Mouse (Mus musculus) kidney, postnatal 0 days (tissue): ENCODE measurements around the gene Crtc3. TPM values are rescaled to one million over a fixed set of nuclear protein-coding genes. Genes with fewer than 3 reads are reported as not detected.

Experiments used
- ATAC-seq: fragments of 200-750 bp; cut with Nextera tagmentation; replicated peaks from 2 replicates; pipeline ENCODE4 v1.8.0; 2017; ENCODE audit warnings: low read depth, moderate number of reproducible peaks, moderate TSS enrichment, moderate library complexity; ENCODE audit not compliant: low FRiP score
- DNase-seq: peaks from one replicate; pipeline ENCODE4 v3.0.0-alpha.2; 2016; ENCODE audit warnings: low spot score
- H3K27ac ChIP-seq: fragments of 300-500 bp; sonication (generic); 2 replicates; pipeline ENCODE4 v1.5.1; 2014; ENCODE audit warnings: mild to moderate bottlenecking
- H3K27me3 ChIP-seq: fragments of 300-500 bp; sonication (generic); 2 replicates; pipeline ENCODE4 v1.6.1; 2014; ENCODE audit warnings: low read length, mixed read lengths; ENCODE audit not compliant: insufficient read depth
- H3K36me3 ChIP-seq: fragments of 300-500 bp; sonication (generic); 2 replicates; pipeline ENCODE4 v1.6.1; 2014; ENCODE audit warnings: low read length, mixed read lengths; ENCODE audit not compliant: insufficient read depth
- H3K4me1 ChIP-seq: fragments of 300-500 bp; sonication (generic); replicated peaks from 2 replicates; pipeline ENCODE4 v1.6.1; 2014; ENCODE audit warnings: antibody characterized with exemption, low read length, mixed read lengths; ENCODE audit not compliant: insufficient read depth
- H3K4me2 ChIP-seq: fragments of 300-500 bp; sonication (generic); 2 replicates; pipeline ENCODE4 v1.6.1; 2014; ENCODE audit warnings: mild to moderate bottlenecking, low read length, moderate library complexity, mixed read lengths
- H3K4me3 ChIP-seq: fragments of 300-500 bp; sonication (generic); replicated peaks from 2 replicates; pipeline ENCODE4 v1.5.1; 2014; ENCODE audit warnings: low read depth, low read length
- H3K9ac ChIP-seq: fragments of 300-500 bp; sonication (generic); 2 replicates; pipeline ENCODE4 v1.6.1; 2014; ENCODE audit warnings: low read depth, low read length
- H3K9me3 ChIP-seq: fragments of 300-500 bp; sonication (generic); replicated peaks from 2 replicates; pipeline ENCODE4 v1.6.1; 2016; ENCODE audit warnings: low read length, inconsistent platforms, mixed read lengths
- CTCF ChIP-seq: IDR thresholded peaks from 2 replicates; pipeline ENCODE4 v1.5.1; 2016; ENCODE audit warnings: antibody characterized with exemption, low read depth, mild to moderate bottlenecking, moderate library complexity
- WGBS: fragments of 180-500 bp; shearing (Covaris S2); extraction: QIAGEN DNeasy Blood & Tissue Kit; methylation state at CpG from one replicate; pipeline ENCODE4 v1.1.7; 2014; 5-methylcytosine and 5-hydroxymethylcytosine counted together
- polyA plus RNA-seq: library from polyadenylated mRNA; unstranded; fragments of >200 nt; fragmentation: Nextera tagmentation; extraction: Ambion mirVana; gene quantifications from 2 replicates; pipeline ENCODE4 v1.2.1, GENCODE M21; 2015

Crtc3 gene
- polyA plus RNA-seq, 1 experiment from 2014 or later, result 18.5 TPM

GRCm38 (mm10) chr7:80597900-80598299 is 90.8 kb downstream of the Crtc3 start:
- Histone ChIP-seq H3K27ac (no peak overlapping the region), H3K9me3 (no peaks in the 10 kb centered on the region), H3K9ac (no peak overlapping the region), H3K4me2 (no peak overlapping the region), H3K36me3 (peaks cover 26% of the 10 kb centered on the region), H3K4me3 (no peak overlapping the region), H3K4me1 (no peaks in the 10 kb centered on the region), H3K27me3 (no peaks in the 10 kb centered on the region)
- 83% methylated on average over 5 of the region's 5 CpGs for whole genome bisulfite sequencing
- no peak for DNase-seq
- ATAC-seq, result no peak
- no peak for TF ChIP-seq CTCF

- no peak overlapping the region for H3K4me3 ChIP-seq
- H3K36me3 ChIP-seq, result peaks cover 40% of the 10 kb centered on the region
- H3K9me3 ChIP-seq, result no peaks in the 10 kb centered on the region
- no peak for DNase-seq
- H3K27me3 ChIP-seq, result no peaks in the 10 kb centered on the region
- H3K9ac ChIP-seq, result no peak overlapping the region
- H3K4me1 ChIP-seq, result peaks cover 17% of the 10 kb centered on the region; the same call in 1 of the 2 replicates
- 88% methylated on average over 16 of the region's 16 CpGs for WGBS
- H3K4me2 ChIP-seq, result no peak overlapping the region
- TF ChIP-seq CTCF, result no peak
- H3K27ac ChIP-seq, result no peak overlapping the region
- no peak for ATAC-seq
Observed at GRCm38 (mm10) chr7:80589054-80589746, 99.5 kb downstream of the Crtc3 start.

DNA sequence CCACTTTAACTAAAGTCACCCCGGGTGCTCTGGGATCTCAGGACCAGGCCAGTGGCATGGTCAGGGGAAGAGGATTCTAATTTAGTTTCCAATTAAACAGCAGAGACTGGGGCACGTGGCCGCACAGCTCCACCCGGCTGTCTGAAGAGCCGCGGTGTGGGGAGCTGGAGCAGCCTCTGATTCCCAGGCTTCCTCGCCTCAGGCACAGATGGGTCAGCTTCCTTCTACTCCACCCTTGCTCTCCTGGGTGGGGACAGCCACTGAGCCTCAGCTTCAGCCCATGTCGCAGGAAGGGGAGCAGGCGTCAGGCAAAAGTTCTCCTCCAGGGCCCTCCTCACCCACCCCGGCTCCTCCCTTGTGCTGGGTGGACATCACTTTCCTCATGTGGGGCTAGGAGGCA is 101.0 kb downstream of the Crtc3 start:
- Histone ChIP-seq H3K4me3 (no peak overlapping the region), H3K9me3 (no peaks in the 10 kb centered on the region), H3K27ac (peak overlapping the region; percentile 69), H3K36me3 (peaks cover 36% of the 10 kb centered on the region), H3K4me1 (peaks cover 17% of the 10 kb centered on the region; the same call in 1 of the 2 replicates), H3K4me2 (peak overlapping the region; percentile 39), H3K27me3 (no peaks in the 10 kb centered on the region), H3K9ac (peak overlapping the region; percentile 31; the same call in 1 of the 2 replicates)
- ATAC-seq (peak; percentile 18; the same call in 1 of the 2 replicates), DNase-seq (peak; percentile 66)
- 13% methylated on average over 10 of the region's 10 CpGs for WGBS
- no peak for TF ChIP-seq CTCF

DNA sequence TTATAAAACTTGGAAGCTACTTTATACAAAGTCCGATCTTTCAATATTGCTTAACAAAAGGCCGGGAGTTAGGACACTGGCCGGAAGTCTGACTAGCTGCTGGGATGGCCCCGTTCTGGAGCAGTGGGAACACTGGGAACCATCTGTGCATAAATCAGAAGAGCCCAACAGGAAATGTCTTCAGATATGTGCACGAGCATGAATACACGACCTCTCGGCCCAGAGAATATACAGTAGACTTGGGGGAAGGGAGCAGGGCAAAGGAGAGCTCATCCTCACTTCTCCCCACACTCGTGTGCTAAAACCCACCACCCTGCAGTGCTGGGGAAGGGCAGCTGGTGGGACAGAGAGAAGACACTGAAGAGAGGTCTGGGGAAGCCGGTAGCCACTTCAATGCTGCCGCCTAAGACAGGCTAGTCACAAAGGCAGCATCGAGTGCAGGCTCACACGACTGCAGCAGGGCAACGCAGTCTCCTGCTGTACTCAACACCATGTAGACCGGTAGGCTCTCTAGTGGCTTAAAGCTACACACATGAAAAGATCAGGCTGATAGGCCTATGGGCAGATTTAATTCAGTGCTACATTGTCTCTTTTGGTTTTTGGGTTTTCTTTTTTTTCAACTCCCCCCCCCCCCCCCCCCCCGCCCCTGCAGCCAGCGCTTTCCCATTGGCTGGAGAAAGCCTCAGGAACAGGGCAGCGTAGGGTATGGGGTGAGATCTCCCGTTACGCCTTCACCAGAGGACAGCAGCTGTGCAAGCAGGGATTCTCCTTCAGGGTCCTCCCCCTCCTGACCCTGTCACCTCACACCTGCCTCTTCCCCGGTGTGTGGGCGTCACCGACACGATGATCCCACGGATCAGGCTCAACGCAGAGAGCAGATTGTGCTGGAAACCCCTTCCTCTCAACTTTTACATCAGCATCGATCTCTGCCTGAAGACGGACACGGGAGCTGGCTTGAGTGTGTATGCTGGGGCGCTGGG is 101.7 kb downstream of the Crtc3 start:
- Histone ChIP-seq H3K4me1 (peaks cover 19% of the 10 kb centered on the region; the same call in 1 of the 2 replicates), H3K4me3 (no peak overlapping the region), H3K36me3 (peaks cover 30% of the 10 kb centered on the region), H3K27me3 (no peaks in the 10 kb centered on the region), H3K4me2 (peak overlapping the region; percentile 39), H3K9ac (peak overlapping the region; percentile 31; the same call in 1 of the 2 replicates), H3K27ac (peak overlapping the region; percentile 80), H3K9me3 (no peaks in the 10 kb centered on the region)
- peak; percentile 66 for ATAC-seq
- peak; percentile 79 for DNase-seq
- TF ChIP-seq CTCF, result no peak
- WGBS, result 14% methylated on average over 29 of the region's 29 CpGs

DNA sequence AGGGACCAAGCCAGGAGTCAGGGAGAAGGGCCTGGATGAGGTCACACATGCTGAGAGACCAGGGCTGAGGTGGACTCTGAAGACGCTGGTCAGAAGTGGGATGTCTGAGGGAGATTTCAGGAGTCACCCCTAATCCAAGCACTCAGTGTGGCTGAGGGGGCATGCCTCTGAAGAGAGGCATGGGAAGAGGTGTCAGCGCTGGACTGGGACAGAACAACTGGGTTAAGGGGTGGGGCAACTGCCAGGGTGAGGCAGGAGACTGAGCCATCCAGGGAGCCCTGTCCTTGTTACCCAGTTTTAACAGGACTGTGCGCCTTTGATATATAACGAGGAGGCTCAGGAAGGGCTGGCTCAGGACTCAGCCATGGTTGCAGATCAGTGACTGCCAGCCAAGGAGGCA is 102.5 kb downstream of the Crtc3 start:
- DNase-seq (no peak), ATAC-seq (no peak)
- Histone ChIP-seq H3K4me1 (peaks cover 19% of the 10 kb centered on the region; the same call in 1 of the 2 replicates), H3K4me3 (no peak overlapping the region), H3K27ac (peak overlapping the region; percentile 80), H3K27me3 (no peaks in the 10 kb centered on the region), H3K36me3 (peaks cover 22% of the 10 kb centered on the region), H3K4me2 (no peak overlapping the region), H3K9ac (no peak overlapping the region), H3K9me3 (no peaks in the 10 kb centered on the region)
- TF ChIP-seq CTCF, result no peak
- WGBS, result 37% methylated on average over 4 of the region's 4 CpGs

GRCm38 (mm10) chr7:80585380-80585779 is 103.3 kb downstream of the Crtc3 start:
- no peak for TF ChIP-seq CTCF
- ATAC-seq, result no peak

More at GRCm38 (mm10) chr7:80585380-80585779, 103.3 kb downstream of the Crtc3 start:
- Histone ChIP-seq H3K9me3 (no peaks in the 10 kb centered on the region), H3K27me3 (no peaks in the 10 kb centered on the region), H3K4me3 (no peak overlapping the region), H3K4me2 (no peak overlapping the region), H3K27ac (no peak overlapping the region), H3K4me1 (peaks cover 19% of the 10 kb centered on the region; the same call in 1 of the 2 replicates), H3K36me3 (peaks cover 14% of the 10 kb centered on the region), H3K9ac (no peak overlapping the region)
- 73% methylated on average over 9 of the region's 9 CpGs for WGBS
- no peak for DNase-seq
